Comparison of ENCODE assay signal across 8 mouse cellular contexts in genomic region chr2:103564427-103565023, GRCm38 (mm10). TPM values are rescaled to one million over a fixed set of nuclear protein-coding genes. Genes with fewer than 3 reads are reported as not detected.
A peak's percentile ranks its signal among the peaks of the same experiment; 100 is the strongest.
DNase-seq lines count a peak whose midpoint lies in the region; ATAC-seq lines count a peak whose summit lies in the region.

No protein-coding gene starts in this region.

- WGBS in kidney, embryonic 16.5 days: 14% methylated on average over 8 of the region's 8 CpGs
- WGBS in intestine, embryonic 15.5 days: 12% methylated on average over 8 of the region's 8 CpGs
- WGBS in neural tube, embryonic 13.5 days: 16% methylated on average over 8 of the region's 8 CpGs

- no peaks in the 10 kb centered on the region for H3K36me3 ChIP-seq in kidney, embryonic 16.5 days (ENCODE audit: insufficient read depth, low read length)
- no peaks in the 10 kb centered on the region for H3K36me3 ChIP-seq in intestine, embryonic 15.5 days
- no peaks in the 10 kb centered on the region for H3K36me3 ChIP-seq in neural tube, embryonic 13.5 days

- no peaks in the 10 kb centered on the region for H3K9me3 ChIP-seq in kidney, embryonic 16.5 days (ENCODE audit: low read length)
- no peaks in the 10 kb centered on the region for H3K9me3 ChIP-seq in intestine, embryonic 15.5 days
- no peaks in the 10 kb centered on the region for H3K9me3 ChIP-seq in neural tube, embryonic 13.5 days

- peak overlapping the region; percentile 91 for H3K4me2 ChIP-seq in kidney, embryonic 16.5 days (replicated peaks; ENCODE audit: low read depth, low read length)
- H3K4me2 ChIP-seq in intestine, embryonic 15.5 days (replicated peaks): peak overlapping the region; percentile 99
- H3K4me2 ChIP-seq in neural tube, embryonic 13.5 days: peak overlapping the region; percentile 98

- H3K4me3 ChIP-seq in kidney, embryonic 16.5 days (ENCODE audit: low read length): peak overlapping the region; percentile 55
- peak overlapping the region; percentile 66; the same call in 1 of the 2 replicates for H3K4me3 ChIP-seq in intestine, embryonic 15.5 days (replicated peaks)
- peak overlapping the region; percentile 67 for H3K4me3 ChIP-seq in neural tube, embryonic 13.5 days

- no peak overlapping the region for H3K27ac ChIP-seq in kidney, embryonic 16.5 days (ENCODE audit: low read length)
- no peak overlapping the region for H3K27ac ChIP-seq in intestine, embryonic 15.5 days
- H3K27ac ChIP-seq in neural tube, embryonic 13.5 days (replicated peaks): no peak overlapping the region

- no peak for ATAC-seq in kidney, embryonic 16.5 days (ENCODE audit: low FRiP score, low TSS enrichment)
- ATAC-seq in intestine, embryonic 15.5 days: no peak
- ATAC-seq in neural tube, embryonic 13.5 days (ENCODE audit: low read depth): no peak
- ATAC-seq in monocyte, adult 5-6 weeks (replicated peaks; ENCODE audit: insufficient number of reproducible peaks, low FRiP score, low TSS enrichment, poor library complexity, severe bottlenecking): no peak

- no peak overlapping the region for H3K9ac ChIP-seq in kidney, embryonic 16.5 days (replicated peaks; ENCODE audit: low read length)
- H3K9ac ChIP-seq in intestine, embryonic 15.5 days: no peak overlapping the region
- H3K9ac ChIP-seq in neural tube, embryonic 13.5 days: peak overlapping the region; percentile 70

- H3K4me1 ChIP-seq in kidney, embryonic 16.5 days (ENCODE audit: insufficient read depth, low read length): peaks cover 29% of the 10 kb centered on the region
- peaks cover 21% of the 10 kb centered on the region for H3K4me1 ChIP-seq in intestine, embryonic 15.5 days (replicated peaks)
- peaks cover 43% of the 10 kb centered on the region for H3K4me1 ChIP-seq in neural tube, embryonic 13.5 days (replicated peaks)

- no peaks in the 10 kb centered on the region for H3K27me3 ChIP-seq in kidney, embryonic 16.5 days (ENCODE audit: insufficient read depth, low read length)
- H3K27me3 ChIP-seq in intestine, embryonic 15.5 days (replicated peaks): 0 out of 2 replicates have a peak, but pooled peaks cover 2% of the 10 kb centered on the region
- H3K27me3 ChIP-seq in neural tube, embryonic 13.5 days: peaks cover 55% of the 10 kb centered on the region

- DNase-seq in kidney, postnatal 10 days: no peak
- DNase-seq in c-Kit-positive CD71-positive TER-119-negative erythroid progenitor cells, embryonic 14.5 days (ENCODE audit: low read depth): peak; percentile 49
- no peak for DNase-seq in c-Kit-positive CD71-positive TER-119-positive erythroid progenitor cells, embryonic 14.5 days (ENCODE audit: low spot score)
- DNase-seq in thymus, postnatal 4 days: no peak

RNA-seq across cellular contexts. Expression of gene Abtb2, which starts 1.6 kb away (rescaled TPM):
- polyA plus RNA-seq in kidney, embryonic 16.5 days (2015; fragmentation: Nextera tagmentation; extraction: Ambion mirVana): 7.8 and 9.3 TPM in 2 replicates
- polyA plus RNA-seq in intestine, embryonic 15.5 days (2015; fragmentation: Nextera tagmentation; extraction: Ambion mirVana): 4.5 and 4.8 TPM in 2 replicates
- 12.1 and 13.2 TPM in 2 replicates for polyA plus RNA-seq in neural tube, embryonic 13.5 days (2015; fragmentation: Nextera tagmentation; extraction: Ambion mirVana)
- 6.0 to 16.5 TPM (median 9.1 TPM) in 3 replicates for total RNA-seq in monocyte, adult 5-6 weeks (2017)
